Mouse (Mus musculus): ENCODE results near the gene Btf3.

- TF ChIP-seq CTCF (IDR thresholded peaks at IDR 0.05; ENCODE audit: control insufficient read depth, insufficient read depth, insufficient read length) (no peak), MAX (IDR thresholded peaks at IDR 0.05) (no peak), CEBPB (IDR thresholded peaks at IDR 0.05; ENCODE audit: low read depth) (no peak), USF1 (IDR thresholded peaks at IDR 0.05; ENCODE audit: low read depth) (no peak), MYOG (IDR thresholded peaks at IDR 0.05; ENCODE audit: control insufficient read depth, extremely low read depth, insufficient read length) (no peak)
These were observed 44.4 kb upstream of the Btf3 start for GRCm38 (mm10) chr13:98361161-98361560.
